Mouse (Mus musculus) stomach, postnatal 0 days (tissue): Measurements from ENCODE around the gene Ptpn23.

ENCODE experiments used
- CTCF ChIP-seq: IDR thresholded peaks from 2 replicates; pipeline ENCODE4 v1.5.1; 2016; ENCODE audit warnings: antibody characterized with exemption, low read depth, mild to moderate bottlenecking, moderate library complexity
- EP300 ChIP-seq: optimal IDR thresholded peaks from 2 replicates; pipeline ENCODE3; 2016; ENCODE audit warnings: antibody characterized with exemption

DNA sequence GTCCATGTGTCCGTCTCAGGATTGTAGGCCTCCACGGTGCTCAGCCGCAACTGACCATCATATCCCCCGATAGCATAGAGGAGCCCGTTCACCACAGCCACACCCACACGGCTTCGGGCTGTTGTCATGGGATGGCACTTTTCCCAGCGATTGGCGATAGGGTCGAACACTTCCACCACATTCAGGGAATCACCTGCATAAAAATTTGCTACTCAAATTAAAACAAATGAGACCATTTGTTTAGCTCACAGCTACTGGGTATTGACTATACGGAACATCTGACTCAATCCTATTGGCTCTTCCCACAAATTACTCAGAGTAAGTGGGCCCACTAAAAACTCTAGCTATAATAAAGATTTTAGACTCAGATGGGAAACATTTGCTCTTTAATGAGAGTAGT is 28.0 kb upstream of the Ptpn23 start:
- TF ChIP-seq CTCF (no peak), EP300 (no peak)
